Mouse (Mus musculus) CH12.LX (cell line): ENCODE measurements at regions not wholly inside any gene's neighbourhood (a gene's known extent, or its start where the extent isn't known, plus 50 kb on each side); places are given as distances from the start of the nearest gene placed in this dataset.

Experiments used
- CTCF ChIP-seq, 2 experiments: IDR thresholded peaks in 1 of 2; conservative IDR thresholded peaks in 1 of 2; 2 replicates each; pipeline ENCODE4 v1.5.1; 2011 to 2012; ENCODE audit warnings: low read depth in 2 of 2, low read length in 2 of 2, improper control_type of control experiment in 1 of 2, inconsistent platforms in 1 of 2, mild to moderate bottlenecking in 1 of 2, moderate library complexity in 1 of 2
- E2F4 ChIP-seq: IDR thresholded peaks from 2 replicates; pipeline ENCODE4 v1.6.1; 2011; ENCODE audit warnings: low read depth, low read length, improper control_type of control experiment; ENCODE audit not compliant: insufficient replicate concordance
- EP300 ChIP-seq: IDR thresholded peaks from 2 replicates; pipeline ENCODE4 v1.6.1; 2011; ENCODE audit warnings: low read length, improper control_type of control experiment
- HCFC1 ChIP-seq: IDR thresholded peaks from 2 replicates; pipeline ENCODE4 v1.6.1; 2012; ENCODE audit warnings: low read depth, mild to moderate bottlenecking, inconsistent platforms, low read length, improper control_type of control experiment
- MAFK ChIP-seq: IDR thresholded peaks from 2 replicates; pipeline ENCODE4 v1.6.1; 2011; ENCODE audit warnings: low read length, improper control_type of control experiment; ENCODE audit not compliant: insufficient replicate concordance
- MAX ChIP-seq: IDR thresholded peaks from 2 replicates; pipeline ENCODE4 v1.6.1; 2011; ENCODE audit warnings: low read length, improper control_type of control experiment
- MEF2A ChIP-seq: IDR thresholded peaks from 2 replicates; pipeline ENCODE4 v1.6.1; 2014; ENCODE audit warnings: low read depth, mild to moderate bottlenecking, inconsistent platforms, low read length, improper control_type of control experiment, borderline replicate concordance
- POLR2A ChIP-seq: IDR thresholded peaks from 2 replicates; pipeline ENCODE4 v1.6.1; 2011; ENCODE audit warnings: low read depth, mild to moderate bottlenecking, improper control_type of control experiment, low read length
- POLR2AphosphoS2 ChIP-seq: IDR thresholded peaks from 2 replicates; pipeline ENCODE4 v1.6.1; 2011; ENCODE audit warnings: low read depth, low read length, improper control_type of control experiment
- TBP ChIP-seq: conservative IDR thresholded peaks from 2 replicates; pipeline ENCODE4 v1.6.1; 2011; ENCODE audit warnings: low read depth, low read length, improper control_type of control experiment
- UBTF ChIP-seq: IDR thresholded peaks from 2 replicates; pipeline ENCODE4 v1.6.1; 2012; ENCODE audit warnings: low read depth, mild to moderate bottlenecking, inconsistent platforms, low read length, improper control_type of control experiment, moderate library complexity
- USF1 ChIP-seq: IDR thresholded peaks from 2 replicates; pipeline ENCODE4 v1.6.1; 2014; ENCODE audit warnings: low read depth, mild to moderate bottlenecking, inconsistent platforms, low read length, improper control_type of control experiment
- ZKSCAN1 ChIP-seq: IDR thresholded peaks from 2 replicates; pipeline ENCODE4 v1.6.1; 2012; ENCODE audit warnings: low read depth, inconsistent platforms, low read length, improper control_type of control experiment, borderline replicate concordance

DNA sequence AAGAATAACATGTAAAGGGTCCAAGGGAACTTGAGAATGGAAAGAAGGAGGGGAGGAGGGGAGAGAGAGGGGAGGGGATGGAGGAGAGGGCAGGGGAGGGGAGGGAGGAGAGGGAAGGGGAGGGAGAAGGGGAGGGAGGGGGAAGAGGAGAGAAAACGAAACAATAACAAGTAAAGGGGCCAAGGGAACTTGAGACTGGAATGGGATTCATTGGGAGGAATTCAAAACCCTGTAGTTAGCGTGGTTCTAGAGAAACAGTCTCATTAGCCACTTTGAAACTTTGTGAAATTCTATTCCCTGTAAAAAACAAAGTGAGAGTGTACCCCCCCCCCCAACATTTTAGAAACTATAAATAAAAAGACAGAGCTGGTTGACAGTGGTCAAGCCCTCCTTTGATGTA lies 342.6 kb upstream of the Clint1 start:
- TF ChIP-seq ZKSCAN1 (no peak), CTCF (conservative IDR thresholded peaks at IDR 0.05 in 1 of 2, IDR thresholded peaks at IDR 0.05 in 1 of 2; ENCODE audit: low read depth in 2 of 2, low read length in 2 of 2) (no peak), E2F4 (no peak), POLR2A (no peak), UBTF (no peak), TBP (no peak), USF1 (no peak), EP300 (no peak), MAX (no peak), POLR2AphosphoS2 (no peak), HCFC1 (no peak), MAFK (no peak), MEF2A (no peak)
